In genomic region chr12:28829502-28829901, GRCm38 (mm10) we compare ENCODE assay signal across 10 mouse cellular contexts.
DNase-seq lines count a peak whose midpoint lies in the region; ATAC-seq and TF ChIP-seq lines count a peak whose summit lies in the region.
"Had no signal": no experiment of that assay in that cellular context is flagged by ENCODE, and none has a peak within 500 bp of the region (broad histone marks: within the 10 kb centered on the region; RNA-seq: fewer than 3 reads in every experiment).

No protein-coding gene starts in this region.

- DNase-seq in embryo, embryonic 10.5 days (ENCODE audit: low spot score), result peak; percentile 32
- DNase-seq in embryo, embryonic 11 days, result no peak
- peak; percentile 41 for DNase-seq in 416B (ENCODE audit: low read depth)
- DNase-seq in urinary bladder, adult 18-20 months (ENCODE audit: low spot score in 2 of 2), result no peak
- DNase-seq in gastrocnemius, postnatal 4 days (ENCODE audit: low spot score in 2 of 2), result no peak
- no peak for DNase-seq in heart, postnatal 14 days
- DNase-seq: kidney, postnatal 10 days; right cerebral cortex, postnatal 14 days had no signal

- H3K4me3 ChIP-seq in cortical plate, adult 2 months (ENCODE audit: insufficient read depth, low read length), result no peak overlapping the region

- ATAC-seq in megakaryocyte-erythroid progenitor cell, adult 5-6 weeks (replicated peaks; ENCODE audit: low FRiP score, low TSS enrichment, poor library complexity, severe bottlenecking), result peak; percentile 83

- TF ChIP-seq CTCF in cortical plate, adult 2 months (IDR thresholded peaks at IDR 0.05; ENCODE audit: extremely low read depth, insufficient read depth, low read length), result peak; percentile 44

- no peak for TF ChIP-seq POLR2A in cortical plate, adult 2 months (IDR thresholded peaks at IDR 0.05; ENCODE audit: extremely low read depth, insufficient read depth, low read length)

- intact Hi-C loops in heart, postnatal 14 days (cut with DNase I), result no loop called here

- H3K4me1 ChIP-seq in cortical plate, adult 2 months (ENCODE audit: control insufficient read depth, insufficient read depth, low read length), result no peaks in the 10 kb centered on the region

- H3K27ac ChIP-seq in cortical plate, adult 2 months (ENCODE audit: insufficient read depth, low read length), result no peak overlapping the region

Comparison
In these comparisons a context has a peak if more than half of its experiments do, and no peak if none do; other contexts are left out.
1. DNase-seq: peak in embryo, embryonic 10.5 days (single experiment) and 416B (single experiment); none in embryo, embryonic 11 days (single experiment), urinary bladder, adult 18-20 months (0 of 2), gastrocnemius, postnatal 4 days (0 of 2) and heart, postnatal 14 days (0 of 2).